Mouse (Mus musculus): ENCODE measurements around the gene Satb2. TPM values are rescaled to one million over a fixed set of nuclear protein-coding genes. Genes with fewer than 3 reads are reported as not detected.

Satb2 gene
- total and polyA plus RNA-seq, 3 experiments: 1.1 to 2.3 (median 2.1) TPM

Small RNAs within 50 kb of the gene (microRNA-seq; reads per million reads assigned to microRNA genes)
- 0 reads per million in 2 experiments for gene Gm23943

Data from adrenal gland, adult 2 months (tissue).